9 mouse cellular contexts compared by ENCODE assay signal in the genomic region with DNA sequence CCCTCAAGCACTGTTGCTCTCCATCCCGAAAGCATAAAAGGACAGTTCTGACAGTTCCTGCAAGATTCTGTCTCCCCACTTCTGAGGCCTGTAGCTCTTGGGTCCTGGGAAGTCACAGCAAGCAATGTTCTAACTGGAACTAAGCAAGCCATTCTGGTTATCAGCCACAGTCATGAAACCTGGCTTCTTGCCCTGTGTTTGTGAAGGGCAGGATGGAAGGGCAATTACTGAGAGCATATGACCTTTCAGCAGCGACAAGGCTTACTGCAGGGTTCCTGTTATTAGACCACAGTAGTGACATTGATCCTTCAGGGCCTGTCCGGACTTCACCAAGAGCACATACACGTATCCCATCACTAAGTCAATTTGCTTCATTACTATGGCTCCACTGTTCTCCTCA.
DNase-seq lines count a peak whose midpoint lies in the region; ATAC-seq and TF ChIP-seq lines count a peak whose summit lies in the region.
"Had no signal": no experiment of that assay in that cellular context is flagged by ENCODE, and none has a peak within 500 bp of the region (broad histone marks: within the 10 kb centered on the region; RNA-seq: fewer than 3 reads in every experiment).

No protein-coding gene starts in this region.

- H3K9me3 ChIP-seq in MEL (replicated peaks; ENCODE audit: insufficient read depth, low read length): no peaks in the 10 kb centered on the region
- H3K9me3 ChIP-seq in heart, embryonic 12.5 days (replicated peaks): no peaks in the 10 kb centered on the region
- no peaks in the 10 kb centered on the region for H3K9me3 ChIP-seq in forebrain, embryonic 14.5 days (replicated peaks; ENCODE audit: control insufficient read depth, low read length)
- no peaks in the 10 kb centered on the region for H3K9me3 ChIP-seq in hindbrain, embryonic 13.5 days
- H3K9me3 ChIP-seq: stomach, embryonic 15.5 days had no signal

- no peaks in the 10 kb centered on the region for H3K79me2 ChIP-seq in MEL (ENCODE audit: control insufficient read depth, insufficient read depth, low read length, poor library complexity)

- no peak overlapping the region for H3K27ac ChIP-seq in MEL (ENCODE audit: control insufficient read depth, low read depth, low read length)
- H3K27ac ChIP-seq in heart, embryonic 12.5 days (ENCODE audit: poor library complexity, severe bottlenecking): peak overlapping the region; percentile 89
- H3K27ac ChIP-seq in forebrain, embryonic 14.5 days (ENCODE audit: low read depth, low read length): no peak overlapping the region
- no peak overlapping the region for H3K27ac ChIP-seq in hindbrain, embryonic 13.5 days
- H3K27ac ChIP-seq: stomach, embryonic 15.5 days had no signal

- peak in 1 of 2 experiments; percentile 32; a peak in 2 of 4 replicates for TF ChIP-seq EP300 in MEL (IDR thresholded peaks at IDR 0.05; ENCODE audit: low read depth in 1 of 2, low read length in 2 of 2)

- no peak for TF ChIP-seq POLR2A in MEL (IDR thresholded peaks at IDR 0.05; ENCODE audit: control insufficient read depth in 1 of 2, insufficient read depth in 1 of 2, low read depth in 1 of 2, low read length in 2 of 2, poor library complexity in 1 of 2)

- H3K27me3 ChIP-seq in MEL (ENCODE audit: control insufficient read depth in 1 of 2, insufficient read depth in 2 of 2, low read length in 2 of 2): no peaks in the 10 kb centered on the region
- H3K27me3 ChIP-seq in heart, embryonic 12.5 days (replicated peaks): no peaks in the 10 kb centered on the region
- H3K27me3 ChIP-seq in forebrain, embryonic 14.5 days (replicated peaks; ENCODE audit: control insufficient read depth, insufficient read depth, low read length): no peaks in the 10 kb centered on the region
- H3K27me3 ChIP-seq in hindbrain, embryonic 13.5 days: no peaks in the 10 kb centered on the region
- H3K27me3 ChIP-seq: stomach, embryonic 15.5 days had no signal

- no peak for TF ChIP-seq CTCF in MEL (IDR thresholded peaks at IDR 0.05 in 2 of 3, conservative IDR thresholded peaks at IDR 0.05 in 1 of 3; ENCODE audit: control insufficient read depth in 1 of 3, insufficient read depth in 1 of 3, low read depth in 2 of 3, low read length in 3 of 3, poor library complexity in 1 of 3, severe bottlenecking in 1 of 3)

- peak; percentile 62; the same call in 1 of the 2 replicates for ATAC-seq in heart, embryonic 12.5 days (ENCODE audit: insufficient number of reproducible peaks, low FRiP score)
- no peak for ATAC-seq in forebrain, embryonic 14.5 days
- ATAC-seq in CD4-positive, CD25-positive, alpha-beta regulatory T cell, adult 4 months: no peak
- no peak for ATAC-seq in hindbrain, embryonic 13.5 days (ENCODE audit: low FRiP score)
- ATAC-seq: forebrain, postnatal 0 days had no signal

- no peaks in the 10 kb centered on the region; a peak in 1 of 4 replicates for H3K36me3 ChIP-seq in MEL (ENCODE audit: control insufficient read depth in 1 of 2, insufficient read depth in 2 of 2, low read length in 2 of 2)
- H3K36me3 ChIP-seq in heart, embryonic 12.5 days: peaks cover 14% of the 10 kb centered on the region
- H3K36me3 ChIP-seq in forebrain, embryonic 14.5 days (ENCODE audit: control insufficient read depth, insufficient read depth, low read length): peaks cover 11% of the 10 kb centered on the region; the same call in 1 of the 2 replicates
- H3K36me3 ChIP-seq in hindbrain, embryonic 13.5 days: peaks cover 12% of the 10 kb centered on the region
- H3K36me3 ChIP-seq: stomach, embryonic 15.5 days had no signal

- H3K4me3 ChIP-seq in MEL (ENCODE audit: control insufficient read depth in 1 of 2, insufficient read depth in 1 of 2, low read depth in 2 of 2, low read length in 2 of 2): no peak overlapping the region
- H3K4me3 ChIP-seq in heart, embryonic 12.5 days: no peak overlapping the region
- no peak overlapping the region for H3K4me3 ChIP-seq in forebrain, embryonic 14.5 days (ENCODE audit: low read depth, low read length)
- no peak overlapping the region for H3K4me3 ChIP-seq in hindbrain, embryonic 13.5 days
- H3K4me3 ChIP-seq: stomach, embryonic 15.5 days had no signal

- TF ChIP-seq RAD21 in MEL (IDR thresholded peaks at IDR 0.05; ENCODE audit: low read depth, low read length): no peak

- WGBS in heart, embryonic 12.5 days: 39% methylated on average over 4 of the region's 4 CpGs
- 82% methylated on average over 4 of the region's 4 CpGs for WGBS in forebrain, embryonic 14.5 days
- 84% methylated on average over 4 of the region's 4 CpGs for WGBS in hindbrain, embryonic 13.5 days

- no peak overlapping the region for H3K4me2 ChIP-seq in heart, embryonic 12.5 days
- H3K4me2 ChIP-seq in forebrain, embryonic 14.5 days (ENCODE audit: low read length): no peak overlapping the region
- H3K4me2 ChIP-seq in hindbrain, embryonic 13.5 days: no peak overlapping the region
- H3K4me2 ChIP-seq: stomach, embryonic 15.5 days had no signal

- peaks cover 7 to 11% of the 10 kb centered on the region in 2 experiments; a peak in 3 of 4 replicates for H3K4me1 ChIP-seq in MEL (ENCODE audit: control insufficient read depth in 1 of 2, insufficient read depth in 2 of 2, low read length in 2 of 2)
- peaks cover 43% of the 10 kb centered on the region for H3K4me1 ChIP-seq in heart, embryonic 12.5 days (replicated peaks)
- H3K4me1 ChIP-seq in forebrain, embryonic 14.5 days (ENCODE audit: control insufficient read depth, insufficient read depth, low read length): no peaks in the 10 kb centered on the region
- no peaks in the 10 kb centered on the region for H3K4me1 ChIP-seq in hindbrain, embryonic 13.5 days (replicated peaks)
- H3K4me1 ChIP-seq: stomach, embryonic 15.5 days had no signal

- peak; percentile 71 for DNase-seq in MEL (ENCODE audit: low read depth, low spot score)
- DNase-seq in adrenal gland, adult (ENCODE audit: inconsistent age in 2 of 2, low spot score in 1 of 2): peak; percentile 80 to 92
- peak; percentile 69 to 70 for DNase-seq in kidney, postnatal 25 days
- DNase-seq in forebrain, embryonic 14.5 days (ENCODE audit: low spot score): no peak
- DNase-seq: forebrain, postnatal 0 days had no signal

- H3K9ac ChIP-seq in MEL (ENCODE audit: control insufficient read depth, low read depth, low read length, poor library complexity, severe bottlenecking): no peak overlapping the region
- peak overlapping the region; percentile 41; the same call in 1 of the 2 replicates for H3K9ac ChIP-seq in heart, embryonic 12.5 days
- no peak overlapping the region for H3K9ac ChIP-seq in forebrain, embryonic 14.5 days (ENCODE audit: low read length)
- H3K9ac ChIP-seq in hindbrain, embryonic 13.5 days: no peak overlapping the region
- H3K9ac ChIP-seq: forebrain, postnatal 0 days; stomach, embryonic 15.5 days had no signal

TF ChIP-seq in MEL, 35 proteins besides CTCF, POLR2A, EP300 and RAD21:
- TF ChIP-seq MAX (IDR thresholded peaks at IDR 0.05; ENCODE audit: low read length) (0 out of 2 replicates have a peak, but pooled peaks have one; percentile 22), GATA1 (IDR thresholded peaks at IDR 0.05; ENCODE audit: low read depth, low read length) (peak; percentile 60), ETS1 (IDR thresholded peaks at IDR 0.05; ENCODE audit: low read depth, low read length) (peak; percentile 15; the same call in 1 of the 2 replicates), GABPA (IDR thresholded peaks at IDR 0.05; ENCODE audit: low read depth, low read length) (no peak), ZMIZ1 (IDR thresholded peaks at IDR 0.05; ENCODE audit: low read depth, low read length) (no peak), SMC3 (IDR thresholded peaks at IDR 0.05; ENCODE audit: low read depth, low read length) (0 out of 2 replicates have a peak, but pooled peaks have one; percentile 6), TCF12 (IDR thresholded peaks at IDR 0.05; ENCODE audit: low read depth, low read length) (0 out of 2 replicates have a peak, but pooled peaks have one; percentile 29), USF1 (IDR thresholded peaks at IDR 0.05; ENCODE audit: low read depth, low read length) (peak; percentile 17; the same call in 1 of the 2 replicates)
TF ChIP-seq in MEL: peak in this region for 6.
